ENCODE assay signal across 7 mouse cellular contexts in the genomic region with DNA sequence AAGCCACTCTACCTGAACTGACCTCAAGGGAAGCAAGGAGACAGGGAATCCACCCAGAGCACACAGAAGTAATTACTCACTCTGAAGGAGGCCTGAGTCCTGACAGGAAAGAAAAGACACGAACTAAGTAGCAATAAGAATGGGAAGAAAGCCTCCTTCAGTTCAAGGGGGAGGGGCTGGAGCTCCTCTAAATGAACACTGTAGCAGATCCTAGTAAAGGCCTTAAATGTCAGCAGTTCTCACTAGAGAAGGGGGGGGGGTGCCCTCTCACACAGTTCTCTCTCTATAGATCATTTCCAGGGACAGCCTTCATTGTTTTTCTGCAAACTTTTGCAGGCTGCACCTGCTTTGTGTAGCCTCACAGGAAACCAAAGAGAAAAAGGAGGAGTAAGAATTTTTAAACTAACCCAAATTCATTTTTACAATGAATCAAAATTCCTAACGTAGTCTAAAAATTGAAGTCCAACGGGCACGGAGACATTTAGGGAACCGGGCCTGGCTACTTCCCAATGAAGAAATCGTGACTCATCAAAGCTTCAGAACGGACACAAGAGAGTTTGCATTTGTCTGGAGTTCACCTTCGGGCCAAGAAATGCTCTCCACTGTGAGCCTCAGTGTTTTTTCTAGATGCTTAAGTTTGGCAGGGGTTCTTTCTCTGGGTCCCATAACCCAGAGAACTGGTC. TPM values are rescaled to one million over a fixed set of nuclear protein-coding genes. Genes with fewer than 3 reads are reported as not detected.
DNase-seq lines count a peak whose midpoint lies in the region; ATAC-seq and TF ChIP-seq lines count a peak whose summit lies in the region.

No protein-coding gene starts in this region.

- H3K36me3 ChIP-seq in ES-E14 (ENCODE audit: control insufficient read depth, insufficient read depth, low read length, poor library complexity, severe bottlenecking) = no peaks in the 10 kb centered on the region
- H3K36me3 ChIP-seq in forebrain, embryonic 13.5 days (ENCODE audit: poor library complexity, severe bottlenecking) = no peaks in the 10 kb centered on the region
- H3K36me3 ChIP-seq in kidney, embryonic 14.5 days (ENCODE audit: control insufficient read depth, insufficient read depth, low read length) = no peaks in the 10 kb centered on the region
- no peaks in the 10 kb centered on the region for H3K36me3 ChIP-seq in midbrain, embryonic 11.5 days (ENCODE audit: control insufficient read depth, insufficient read depth, low read length)

- 23% methylated on average over 8 of the region's 8 CpGs for WGBS in forebrain, embryonic 13.5 days
- WGBS in kidney, embryonic 14.5 days = 30% methylated on average over 8 of the region's 8 CpGs
- 31% methylated on average over 8 of the region's 8 CpGs for whole genome bisulfite sequencing in midbrain, embryonic 11.5 days

- in situ Hi-C loops in ES-E14 (cut with MboI; ENCODE audit: low sequenced_read_pairs in 2 of 2, unreplicated experiment in 2 of 2) = no loop called here

- H3K27ac ChIP-seq in ES-E14 (ENCODE audit: insufficient read depth, low read depth, low read length, poor library complexity, severe bottlenecking) = no peak overlapping the region
- H3K27ac ChIP-seq in forebrain, embryonic 13.5 days = no peak overlapping the region
- no peak overlapping the region for H3K27ac ChIP-seq in kidney, embryonic 14.5 days (ENCODE audit: low read depth, low read length)
- no peak overlapping the region for H3K27ac ChIP-seq in midbrain, embryonic 11.5 days (ENCODE audit: low read depth, low read length)

- peaks cover 46% of the 10 kb centered on the region for H3K27me3 ChIP-seq in forebrain, embryonic 13.5 days
- H3K27me3 ChIP-seq in kidney, embryonic 14.5 days (ENCODE audit: control insufficient read depth, insufficient read depth, low read length) = peaks cover 14% of the 10 kb centered on the region
- peaks cover 24% of the 10 kb centered on the region for H3K27me3 ChIP-seq in midbrain, embryonic 11.5 days (ENCODE audit: control insufficient read depth, insufficient read depth, low read length)

- peak overlapping the region in 1 of 2 experiments; percentile 67; a peak in 1 of 4 replicates for H3K4me3 ChIP-seq in ES-E14 (ENCODE audit: insufficient read depth in 1 of 2, low read depth in 1 of 2, low read length in 2 of 2, poor library complexity in 1 of 2, severe bottlenecking in 1 of 2)
- peak overlapping the region; percentile 58; the same call in 1 of the 2 replicates for H3K4me3 ChIP-seq in forebrain, embryonic 13.5 days
- peak overlapping the region; percentile 71 for H3K4me3 ChIP-seq in kidney, embryonic 14.5 days (ENCODE audit: low read length)
- no peak overlapping the region; the same call in 1 of the 2 replicates for H3K4me3 ChIP-seq in midbrain, embryonic 11.5 days (ENCODE audit: low read depth, low read length)

- H3K4me2 ChIP-seq in forebrain, embryonic 13.5 days = peak overlapping the region; percentile 99
- H3K4me2 ChIP-seq in kidney, embryonic 14.5 days (replicated peaks; ENCODE audit: low read depth, low read length) = peak overlapping the region; percentile 99
- H3K4me2 ChIP-seq in midbrain, embryonic 11.5 days = peak overlapping the region; percentile 96

- peaks cover 4 to 17% of the 10 kb centered on the region in 2 experiments; a peak in 3 of 4 replicates for H3K4me1 ChIP-seq in ES-E14 (ENCODE audit: control insufficient read depth in 2 of 2, insufficient read depth in 2 of 2, low read length in 2 of 2, poor library complexity in 1 of 2)
- H3K4me1 ChIP-seq in forebrain, embryonic 13.5 days = peaks cover 39% of the 10 kb centered on the region
- H3K4me1 ChIP-seq in kidney, embryonic 14.5 days (ENCODE audit: control insufficient read depth, insufficient read depth, low read length) = peaks cover 21% of the 10 kb centered on the region; the same call in 1 of the 2 replicates
- H3K4me1 ChIP-seq in midbrain, embryonic 11.5 days (ENCODE audit: control insufficient read depth, insufficient read depth, low read length) = peaks cover 17% of the 10 kb centered on the region

- peak; percentile 91 for DNase-seq in 3T3-L1 (ENCODE audit: low read depth, low spot score)
- DNase-seq in ES-E14 (ENCODE audit: low read depth, low spot score) = no peak
- peak; percentile 89 for DNase-seq in midbrain, embryonic 11.5 days (ENCODE audit: low spot score, missing footprints)
- DNase-seq in MN1 (ENCODE audit: low spot score) = no peak
- DNase-seq in layer of hippocampus, adult 18-20 months (ENCODE audit: low spot score in 2 of 2) = no peak

- ATAC-seq in forebrain, embryonic 13.5 days = no peak
- no peak for ATAC-seq in kidney, embryonic 14.5 days (ENCODE audit: low FRiP score, low TSS enrichment)
- no peak for ATAC-seq in midbrain, embryonic 11.5 days (ENCODE audit: low FRiP score)

- no peak overlapping the region for H3K9ac ChIP-seq in ES-E14 (ENCODE audit: insufficient read depth, low read depth, low read length, poor library complexity, severe bottlenecking)
- no peak overlapping the region for H3K9ac ChIP-seq in forebrain, embryonic 13.5 days
- H3K9ac ChIP-seq in kidney, embryonic 14.5 days (ENCODE audit: low read depth, low read length) = no peak overlapping the region
- H3K9ac ChIP-seq in midbrain, embryonic 11.5 days (ENCODE audit: low read length) = no peak overlapping the region

- H3K9me3 ChIP-seq in ES-E14 (ENCODE audit: control insufficient read depth, insufficient read depth, low read depth, low read length) = no peaks in the 10 kb centered on the region
- no peaks in the 10 kb centered on the region for H3K9me3 ChIP-seq in forebrain, embryonic 13.5 days (replicated peaks)
- H3K9me3 ChIP-seq in kidney, embryonic 14.5 days (ENCODE audit: control insufficient read depth, low read length) = no peaks in the 10 kb centered on the region
- no peaks in the 10 kb centered on the region for H3K9me3 ChIP-seq in midbrain, embryonic 11.5 days (ENCODE audit: control insufficient read depth, low read length)

TF ChIP-seq in ES-E14, 5 proteins besides CTCF, POLR2A, EP300 and RAD21:
- no peak for TF ChIP-seq CHD2 (IDR thresholded peaks at IDR 0.05; ENCODE audit: low read depth, low read length)
- no peak for TF ChIP-seq HCFC1 (IDR thresholded peaks at IDR 0.05; ENCODE audit: borderline replicate concordance, insufficient read depth, low read length)
- TF ChIP-seq MAFK (IDR thresholded peaks at IDR 0.05; ENCODE audit: insufficient read depth, low read depth, low read length) = 0 out of 2 replicates have a peak, but pooled peaks have one; percentile 18
- no peak for TF ChIP-seq ZNF384 (IDR thresholded peaks at IDR 0.05; ENCODE audit: low read depth, low read length)
- TF ChIP-seq ZC3H11A (IDR thresholded peaks at IDR 0.05; ENCODE audit: borderline replicate concordance, low read depth, low read length) = no peak

RNA-seq across cellular contexts. Expression of a gene that starts 2.7 kb away (rescaled TPM):
- 1.7 and 3.3 TPM in 2 replicates for total RNA-seq in ES-E14 (2012; rRNA removed)
- polyA plus RNA-seq in forebrain, embryonic 13.5 days (2015; fragmentation: Nextera tagmentation; extraction: Ambion mirVana) = 1.1 and 1.3 TPM in 2 replicates
- polyA plus RNA-seq in kidney, embryonic 14.5 days (2014; fragmentation: Nextera tagmentation; extraction: Ambion mirVana) = 7.1 and 7.9 TPM in 2 replicates
- 1.7 and 1.9 TPM in 2 replicates for polyA plus RNA-seq in midbrain, embryonic 11.5 days (2014; fragmentation: Nextera tagmentation; extraction: Ambion mirVana)
- total RNA-seq in layer of hippocampus, adult 18-20 months (2021) = 10 to 100 TPM; 25.0 to 30.6 TPM

Comparison
In these comparisons a context has a peak if more than half of its experiments do, and no peak if none do; other contexts are left out.
1. DNase-seq: peak in 3T3-L1 (single experiment) and midbrain, embryonic 11.5 days (single experiment); none in ES-E14 (single experiment), MN1 (single experiment) and layer of hippocampus, adult 18-20 months (0 of 2).
2. Peak in every context shown above with its lines, with median percentiles within 50 percentile points of each other: H3K4me2 ChIP-seq.